Mouse (Mus musculus): ENCODE results near the gene Ltbr. TPM values are rescaled to one million over a fixed set of nuclear protein-coding genes. Genes with fewer than 3 reads are reported as not detected.

Gene Ltbr
- total and polyA plus RNA-seq, 3 experiments = not detected

DNA sequence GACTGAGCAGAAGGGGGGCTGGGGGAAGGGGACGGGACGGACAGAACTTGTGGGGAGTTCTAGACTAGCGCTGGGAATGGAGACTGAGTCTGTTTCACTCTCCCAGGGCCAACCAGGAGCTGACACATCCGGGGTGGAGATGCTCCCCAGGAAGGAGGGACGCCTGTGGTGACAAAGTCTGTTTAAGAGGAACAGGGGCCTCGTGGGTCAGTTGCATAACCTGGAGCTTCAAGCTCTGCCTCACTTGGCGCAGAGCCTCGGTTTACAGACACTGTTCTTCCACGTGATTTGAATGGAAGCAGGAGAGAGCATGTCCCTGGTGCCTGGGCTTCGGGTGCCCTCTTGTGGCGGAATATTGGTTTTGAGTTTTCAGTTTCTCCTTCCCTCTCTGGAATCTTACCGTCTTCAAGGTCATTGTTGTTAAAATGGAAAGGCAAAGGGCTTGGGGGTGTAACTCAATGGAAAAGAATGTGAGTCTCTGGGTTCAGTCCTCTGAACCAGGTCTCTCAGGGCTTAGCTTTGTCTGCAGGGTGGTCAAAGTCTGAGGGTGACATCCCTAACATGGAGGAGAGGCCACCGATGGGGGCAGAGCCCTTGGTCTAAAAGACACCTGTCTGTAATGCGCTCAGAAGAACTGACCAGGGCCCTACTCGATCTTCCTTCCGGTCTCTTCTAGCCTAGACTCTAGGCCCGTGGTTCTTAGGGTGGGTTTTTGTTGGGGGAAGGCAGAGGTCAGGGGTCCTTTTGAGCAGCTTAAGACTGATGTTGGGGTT lies 42.0 kb downstream of the Ltbr start (continued):
- no peak for TF ChIP-seq TCF12 (IDR thresholded peaks at IDR 0.05; ENCODE audit: low read depth, low read length)
- peak; percentile 97 for TF ChIP-seq MYC (IDR thresholded peaks at IDR 0.05; ENCODE audit: low read depth, low read length)
- TF ChIP-seq ZKSCAN1 (IDR thresholded peaks at IDR 0.05; ENCODE audit: borderline replicate concordance, low read depth, low read length) = no peak
- TF ChIP-seq TBP (conservative IDR thresholded peaks at IDR 0.05; ENCODE audit: low read depth, low read length) = no peak
- no peak; the same call in none of the 2 replicates for TF ChIP-seq RAD21 (IDR thresholded peaks at IDR 0.05; ENCODE audit: low read depth, low read length)
- peak; percentile 53; the same call in 1 of the 2 replicates for TF ChIP-seq NELFE (IDR thresholded peaks at IDR 0.05; ENCODE audit: low read depth, low read length)
- peak; percentile 21 for TF ChIP-seq ZC3H11A (IDR thresholded peaks at IDR 0.05; ENCODE audit: low read depth, low read length)
- no peak for TF ChIP-seq IRF4 (IDR thresholded peaks at IDR 0.05; ENCODE audit: low read depth, low read length)
- no peak for TF ChIP-seq ZMIZ1 (IDR thresholded peaks at IDR 0.05; ENCODE audit: low read depth, low read length)

DNA sequence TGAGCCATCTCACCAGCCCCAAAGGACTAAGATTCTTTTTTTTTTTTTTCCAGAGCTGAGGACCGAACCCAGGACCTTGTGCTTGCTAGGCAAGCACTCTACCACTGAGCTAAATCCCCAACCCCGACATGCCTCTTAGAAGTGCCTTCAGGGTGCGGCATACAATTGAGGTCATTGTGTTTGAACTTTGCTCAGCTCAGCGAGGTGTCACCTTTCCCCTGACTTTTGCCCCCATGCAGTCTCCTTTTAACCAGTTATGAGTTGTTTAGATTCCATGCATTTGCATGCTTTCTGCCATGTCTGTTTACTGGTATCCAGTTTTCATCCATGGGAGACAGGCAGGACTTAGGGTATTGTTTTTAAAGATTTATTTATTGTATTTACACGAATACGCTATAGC lies 44.9 kb downstream of the Ltbr start:
- H3K4me2 ChIP-seq (ENCODE audit: insufficient read depth, low read depth, poor library complexity, severe bottlenecking) = no peak overlapping the region
- TF ChIP-seq KAT2A (IDR thresholded peaks at IDR 0.05; ENCODE audit: insufficient replicate concordance, low read length) = no peak
- TF ChIP-seq MYC (IDR thresholded peaks at IDR 0.05; ENCODE audit: low read depth, low read length) = no peak
- no peak for TF ChIP-seq POLR2AphosphoS2 (IDR thresholded peaks at IDR 0.05; ENCODE audit: low read depth, low read length)
- no peak for TF ChIP-seq RCOR1 (conservative IDR thresholded peaks at IDR 0.05; ENCODE audit: low read depth, low read length)
- TF ChIP-seq MAFK (IDR thresholded peaks at IDR 0.05; ENCODE audit: insufficient replicate concordance, low read length) = no peak
- no peak for TF ChIP-seq JUND (conservative IDR thresholded peaks at IDR 0.05; ENCODE audit: low read depth, low read length)
- TF ChIP-seq RAD21 (IDR thresholded peaks at IDR 0.05; ENCODE audit: low read depth, low read length) = no peak
- no peak for TF ChIP-seq BHLHE40 (IDR thresholded peaks at IDR 0.05; ENCODE audit: low read depth, low read length)
- no peak for TF ChIP-seq USF2 (conservative IDR thresholded peaks at IDR 0.05; ENCODE audit: low read depth, low read length)
- TF ChIP-seq GABPA (IDR thresholded peaks at IDR 0.05; ENCODE audit: insufficient replicate concordance, low read depth, low read length) = no peak
- no peak for TF ChIP-seq CHD2 (IDR thresholded peaks at IDR 0.05; ENCODE audit: low read length)
- TF ChIP-seq JUN (IDR thresholded peaks at IDR 0.05; ENCODE audit: insufficient read depth, low read depth, low read length) = no peak
- no peak for TF ChIP-seq MAZ (IDR thresholded peaks at IDR 0.05; ENCODE audit: low read depth, low read length)
- H3K9me3 ChIP-seq (replicated peaks; ENCODE audit: low read length) = no peaks in the 10 kb centered on the region
- peaks cover 4 to 13% of the 10 kb centered on the region in 2 experiments; a peak in 3 of 4 replicates for H3K4me1 ChIP-seq (ENCODE audit: control insufficient read depth in 1 of 2, insufficient read depth in 2 of 2)
- H3K27me3 ChIP-seq (replicated peaks) = peaks cover 14% of the 10 kb centered on the region
- no peak for DNase-seq (ENCODE audit: extremely low read depth)
- H3K4me3 ChIP-seq (replicated peaks in 1 of 3; ENCODE audit: low read depth in 2 of 3, low read length in 2 of 3, poor library complexity in 1 of 3) = no peak overlapping the region
- no peaks in the 10 kb centered on the region for H3K79me2 ChIP-seq (replicated peaks; ENCODE audit: control insufficient read depth, extremely low read depth, insufficient read depth, poor library complexity, severe bottlenecking)
- in situ Hi-C loops (cut with MboI; ENCODE audit: low pct_ligation_motif_present, low pct_unique_long_range_greater_than_20kb, low sequenced_read_pairs) (no loop called here), dilution Hi-C loops (cut with MboI; ENCODE audit: extremely low pct_ligation_motif_present, extremely low pct_unique_long_range_greater_than_20kb, low sequenced_read_pairs) (no loop called here)
- no peak overlapping the region for H3K27ac ChIP-seq (ENCODE audit: insufficient read depth, low read depth)
- H3K36me3 ChIP-seq (replicated peaks in 1 of 2; ENCODE audit: control insufficient read depth in 1 of 2, insufficient read depth in 1 of 2, low read length in 1 of 2) = no peaks in the 10 kb centered on the region
- no peak overlapping the region for H3K9ac ChIP-seq (ENCODE audit: insufficient read depth, low read depth)

All from CH12.LX (cell line).